ENCODE assay signal across 8 mouse cellular contexts in genomic region chr2:21141189-21141519, GRCm38 (mm10).
DNase-seq lines count a peak whose midpoint lies in the region; ATAC-seq and TF ChIP-seq lines count a peak whose summit lies in the region.

No protein-coding gene starts in this region.

- H3K36me3 ChIP-seq in lung, embryonic 15.5 days: no peaks in the 10 kb centered on the region
- H3K36me3 ChIP-seq in limb, embryonic 12.5 days: no peaks in the 10 kb centered on the region

- no peak for TF ChIP-seq CTCF in olfactory bulb, adult 2 months (IDR thresholded peaks at IDR 0.05; ENCODE audit: insufficient read depth, low read depth, low read length)

- peak; percentile 12; the same call in 1 of the 2 replicates for ATAC-seq in lung, embryonic 15.5 days (ENCODE audit: borderline replicate concordance, extremely low read depth, low FRiP score, low TSS enrichment)
- no peak for ATAC-seq in limb, embryonic 12.5 days (ENCODE audit: insufficient number of reproducible peaks, insufficient read depth, low FRiP score, low TSS enrichment, low read depth)

- no peaks in the 10 kb centered on the region for H3K9me3 ChIP-seq in lung, embryonic 15.5 days
- 0 out of 2 replicates have a peak, but pooled peaks cover 9% of the 10 kb centered on the region for H3K9me3 ChIP-seq in limb, embryonic 12.5 days

- WGBS in lung, embryonic 15.5 days: 10% methylated on average over 7 of the region's 7 CpGs
- 19% methylated on average over 7 of the region's 7 CpGs for WGBS in limb, embryonic 12.5 days
- 11% methylated on average over 7 of the region's 7 CpGs for WGBS in olfactory bulb, adult 2 months

- peak overlapping the region; percentile 97 for H3K4me2 ChIP-seq in lung, embryonic 15.5 days
- H3K4me2 ChIP-seq in limb, embryonic 12.5 days: peak overlapping the region; percentile 97

- peak overlapping the region; percentile 53 for H3K9ac ChIP-seq in lung, embryonic 15.5 days
- peak overlapping the region; percentile 65 for H3K9ac ChIP-seq in limb, embryonic 12.5 days (replicated peaks)

- H3K27me3 ChIP-seq in lung, embryonic 15.5 days: no peaks in the 10 kb centered on the region
- no peaks in the 10 kb centered on the region; the same call in 1 of the 2 replicates for H3K27me3 ChIP-seq in limb, embryonic 12.5 days

- peak overlapping the region; percentile 55 for H3K27ac ChIP-seq in lung, embryonic 15.5 days
- peak overlapping the region; percentile 67 for H3K27ac ChIP-seq in limb, embryonic 12.5 days
- peak overlapping the region; percentile 1; the same call in 1 of the 2 replicates for H3K27ac ChIP-seq in olfactory bulb, adult 2 months (ENCODE audit: insufficient read depth, low read depth, low read length)

- no peak for TF ChIP-seq POLR2A in olfactory bulb, adult 2 months (IDR thresholded peaks at IDR 0.05; ENCODE audit: insufficient read depth, low read depth, low read length)

- H3K4me3 ChIP-seq in lung, embryonic 15.5 days: peak overlapping the region; percentile 50
- H3K4me3 ChIP-seq in limb, embryonic 12.5 days (replicated peaks): peak overlapping the region; percentile 55
- peak overlapping the region; percentile 54 for H3K4me3 ChIP-seq in olfactory bulb, adult 2 months (ENCODE audit: insufficient read depth, low read depth, low read length)

- peak; percentile 22 for DNase-seq in adrenal gland, postnatal 10 days
- no peak for DNase-seq in adrenal gland, adult (ENCODE audit: inconsistent age in 2 of 2, low spot score in 1 of 2)
- DNase-seq in lung, postnatal 14 days: no peak
- no peak for DNase-seq in right cerebral cortex, postnatal 4 days
- DNase-seq in natural killer cell, adult 2 months (ENCODE audit: low spot score in 2 of 2): no peak

- peaks cover 5% of the 10 kb centered on the region; the same call in 1 of the 2 replicates for H3K4me1 ChIP-seq in lung, embryonic 15.5 days
- no peaks in the 10 kb centered on the region; the same call in 1 of the 2 replicates for H3K4me1 ChIP-seq in limb, embryonic 12.5 days (replicated peaks)
- peaks cover 11% of the 10 kb centered on the region; the same call in 1 of the 2 replicates for H3K4me1 ChIP-seq in olfactory bulb, adult 2 months (ENCODE audit: control insufficient read depth, insufficient read depth, low read length)

Comparison
In these comparisons a context has a peak if more than half of its experiments do, and no peak if none do; other contexts are left out.
1. H3K27ac ChIP-seq: peak in every context shown above with its lines; median percentile 67 in limb, embryonic 12.5 days; 55 in lung, embryonic 15.5 days; 1 in olfactory bulb, adult 2 months.